Mouse (Mus musculus) ES-Bruce4 (cell line): ENCODE measurements around the gene Zfp652.

Source experiments
- CTCF ChIP-seq: IDR thresholded peaks from one replicate; pipeline ENCODE4 v1.8.1; 2011; ENCODE audit warnings: low read depth, low read length
- EP300 ChIP-seq: IDR thresholded peaks from 2 replicates; pipeline ENCODE4 v1.6.1; 2011; ENCODE audit warnings: low read depth, low read length; ENCODE audit not compliant: insufficient read depth
- POLR2A ChIP-seq: IDR thresholded peaks from one replicate; pipeline ENCODE4 v1.8.1; 2011; ENCODE audit warnings: low read length; ENCODE audit not compliant: insufficient read depth

GRCm38 (mm10) chr11:95682946-95683345, 29.5 kb upstream of the Zfp652 start:
- no peak for TF ChIP-seq POLR2A
- TF ChIP-seq CTCF: no peak
- TF ChIP-seq EP300: no peak
